ENCODE assay signal across 12 mouse cellular contexts in the genomic region with DNA sequence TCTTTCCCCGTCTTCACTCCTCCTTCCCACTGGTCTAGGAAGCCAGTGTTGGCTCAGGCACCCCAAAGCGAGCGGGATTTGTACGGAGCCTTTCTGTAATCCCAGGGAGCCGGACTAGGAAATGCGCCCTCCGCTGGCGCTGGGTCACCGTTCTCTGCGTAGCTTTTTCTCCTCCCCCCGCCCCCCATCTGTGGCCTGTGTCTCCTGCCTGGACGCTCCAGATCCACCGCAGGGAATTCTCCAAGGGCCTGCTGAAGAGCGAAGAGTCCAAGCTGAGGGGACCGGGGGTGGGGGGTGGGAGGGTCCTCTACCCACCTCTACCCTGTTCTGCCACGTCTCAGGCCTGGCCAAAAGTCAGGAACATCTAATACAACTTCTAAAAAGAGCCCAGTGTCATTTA. TPM values are rescaled to one million over a fixed set of nuclear protein-coding genes. Genes with fewer than 3 reads are reported as not detected.
DNase-seq lines count a peak whose midpoint lies in the region; ATAC-seq and TF ChIP-seq lines count a peak whose summit lies in the region.
"Had no signal": no experiment of that assay in that cellular context is flagged by ENCODE, and none has a peak within 500 bp of the region (broad histone marks: within the 10 kb centered on the region; RNA-seq: fewer than 3 reads in every experiment).

No protein-coding gene starts in this region.

- no peak overlapping the region for H3K27ac ChIP-seq in layer of hippocampus, adult 2 months
- no peak overlapping the region for H3K27ac ChIP-seq in hindbrain, embryonic 11.5 days (ENCODE audit: low read depth, low read length)
- peak overlapping the region; percentile 75; the same call in 1 of the 2 replicates for H3K27ac ChIP-seq in kidney, adult 2 months (ENCODE audit: insufficient read depth, low read depth, low read length)
- no peak overlapping the region for H3K27ac ChIP-seq in neural tube, embryonic 11.5 days (ENCODE audit: low read depth, low read length)
- H3K27ac ChIP-seq: liver, embryonic 15.5 days had no signal

- H3K4me3 ChIP-seq in layer of hippocampus, adult 2 months: no peak overlapping the region
- no peak overlapping the region for H3K4me3 ChIP-seq in hindbrain, embryonic 11.5 days (ENCODE audit: low read depth, low read length)
- peak overlapping the region; percentile 29; the same call in 1 of the 2 replicates for H3K4me3 ChIP-seq in kidney, adult 2 months (ENCODE audit: insufficient read depth, low read depth, low read length)
- H3K4me3 ChIP-seq in neural tube, embryonic 11.5 days (ENCODE audit: low read depth, low read length): 0 out of 2 replicates have a peak overlapping the region, but pooled peaks have one; percentile 1
- H3K4me3 ChIP-seq: liver, embryonic 15.5 days had no signal

- TF ChIP-seq CTCF in layer of hippocampus, adult 2 months (conservative IDR thresholded peaks at IDR 0.05): peak; percentile 19; the same call in 1 of the 2 replicates
- TF ChIP-seq CTCF in kidney, adult 2 months (conservative IDR thresholded peaks at IDR 0.05; ENCODE audit: insufficient read depth, insufficient read length, low read depth, low read length): no peak; the same call in 1 of the 2 replicates

- H3K4me1 ChIP-seq in hindbrain, embryonic 11.5 days (replicated peaks; ENCODE audit: control insufficient read depth, insufficient read depth, low read length): no peaks in the 10 kb centered on the region; the same call in none of the 2 replicates
- peaks cover 13% of the 10 kb centered on the region; the same call in 1 of the 2 replicates for H3K4me1 ChIP-seq in kidney, adult 2 months (ENCODE audit: control insufficient read depth, insufficient read depth, low read length)
- H3K4me1 ChIP-seq in neural tube, embryonic 11.5 days (ENCODE audit: control insufficient read depth, insufficient read depth, low read length): no peaks in the 10 kb centered on the region
- H3K4me1 ChIP-seq: liver, embryonic 15.5 days had no signal

- no peak overlapping the region for H3K9ac ChIP-seq in hindbrain, embryonic 11.5 days (ENCODE audit: low read depth, low read length)
- no peak overlapping the region for H3K9ac ChIP-seq in neural tube, embryonic 11.5 days (ENCODE audit: low read length)
- H3K9ac ChIP-seq: liver, embryonic 15.5 days had no signal

- DNase-seq in layer of hippocampus, adult 2 months (ENCODE audit: low spot score in 2 of 2): no peak
- no peak for DNase-seq in layer of hippocampus, adult 11-12 months (ENCODE audit: low spot score)
- DNase-seq in hindbrain, embryonic 11.5 days (ENCODE audit: low spot score): peak; percentile 69
- DNase-seq in kidney, adult 2 months: peak; percentile 83
- DNase-seq in neural tube, embryonic 11.5 days (ENCODE audit: low spot score): peak; percentile 53
- no peak for DNase-seq in testis, postnatal 14 days (ENCODE audit: low spot score)
- DNase-seq in cerebellum, adult 11-12 months: no peak
- DNase-seq: adrenal gland, postnatal 25 days; cerebellum, adult 9-10 months; heart, adult 18-20 months had no signal

- no peaks in the 10 kb centered on the region for H3K9me3 ChIP-seq in hindbrain, embryonic 11.5 days (ENCODE audit: control insufficient read depth, low read length)
- no peaks in the 10 kb centered on the region for H3K9me3 ChIP-seq in neural tube, embryonic 11.5 days (ENCODE audit: control insufficient read depth, low read length)
- H3K9me3 ChIP-seq: liver, embryonic 15.5 days had no signal

- ATAC-seq in hindbrain, embryonic 11.5 days (ENCODE audit: low FRiP score): no peak
- ATAC-seq in neural tube, embryonic 11.5 days (ENCODE audit: insufficient read depth, low FRiP score, low TSS enrichment): no peak

- no peaks in the 10 kb centered on the region for H3K36me3 ChIP-seq in hindbrain, embryonic 11.5 days (ENCODE audit: control insufficient read depth, insufficient read depth, low read length)
- H3K36me3 ChIP-seq in kidney, adult 2 months (ENCODE audit: control insufficient read depth, insufficient read depth, low read length): no peaks in the 10 kb centered on the region
- no peaks in the 10 kb centered on the region for H3K36me3 ChIP-seq in neural tube, embryonic 11.5 days (ENCODE audit: control insufficient read depth, insufficient read depth, low read length)
- H3K36me3 ChIP-seq: liver, embryonic 15.5 days had no signal

- H3K27me3 ChIP-seq in hindbrain, embryonic 11.5 days (ENCODE audit: control insufficient read depth, insufficient read depth, low read length): peaks cover 84% of the 10 kb centered on the region
- H3K27me3 ChIP-seq in kidney, adult 2 months (replicated peaks; ENCODE audit: control insufficient read depth, insufficient read depth, low read length): no peaks in the 10 kb centered on the region
- H3K27me3 ChIP-seq in neural tube, embryonic 11.5 days (ENCODE audit: control insufficient read depth, insufficient read depth, low read length): peaks cover 93% of the 10 kb centered on the region

- no peak for TF ChIP-seq POLR2A in kidney, adult 2 months (IDR thresholded peaks at IDR 0.05; ENCODE audit: low read depth, low read length)

- no peak overlapping the region for H3K4me2 ChIP-seq in hindbrain, embryonic 11.5 days (replicated peaks; ENCODE audit: low read depth, low read length)
- H3K4me2 ChIP-seq in neural tube, embryonic 11.5 days (ENCODE audit: low read depth): no peak overlapping the region

- WGBS in hindbrain, embryonic 11.5 days: 4% methylated on average over 16 of the region's 16 CpGs
- WGBS in kidney, adult 2 months: 3% methylated on average over 16 of the region's 16 CpGs
- WGBS in neural tube, embryonic 11.5 days: under 1% methylated on average over 15 of the region's 16 CpGs

RNA-seq across cellular contexts. Expression of gene Pax2, which starts 15.5 kb away (rescaled TPM):
- total RNA-seq in layer of hippocampus, adult 2 months (2021): under 1 TPM; 0.25 to 0.31 TPM
- 9.3 and 11.1 TPM in 2 replicates for polyA plus RNA-seq in hindbrain, embryonic 11.5 days (2014; fragmentation: Nextera tagmentation; extraction: Ambion mirVana)
- polyA plus RNA-seq in kidney, adult 2 months (2012; rRNA removed): 25.8 and 29.7 TPM in 2 replicates
- 7.4 and 8.0 TPM in 2 replicates for polyA plus RNA-seq in neural tube, embryonic 11.5 days (2014; fragmentation: Nextera tagmentation; extraction: Ambion mirVana)
- total RNA-seq: adrenal gland, postnatal 25 days; heart, adult 18-20 months; MEL had no signal
- polyA plus RNA-seq: liver, embryonic 15.5 days had no signal

Comparison
In these comparisons a context has a peak if more than half of its experiments do, and no peak if none do; other contexts are left out.
1. DNase-seq: peak in hindbrain, embryonic 11.5 days (single experiment), kidney, adult 2 months (single experiment) and neural tube, embryonic 11.5 days (single experiment); none in layer of hippocampus, adult 2 months (0 of 2), layer of hippocampus, adult 11-12 months (single experiment), testis, postnatal 14 days (single experiment) and cerebellum, adult 11-12 months (single experiment).
2. H3K4me3 ChIP-seq: peak in kidney, adult 2 months (single experiment) and neural tube, embryonic 11.5 days (single experiment); none in layer of hippocampus, adult 2 months (single experiment) and hindbrain, embryonic 11.5 days (single experiment).